Mouse (Mus musculus) heart, postnatal 10 days (tissue): ENCODE measurements at regions not wholly inside any gene's neighbourhood (a gene's known extent, or its start where the extent isn't known, plus 50 kb on each side); places are given as distances from the start of the nearest gene placed in this dataset.

Experiments
- DNase-seq, 2 experiments: peaks; one replicate each; pipeline ENCODE4 v3.0.0; 2021
- intact Hi-C: fragments of 180-260 bp; cut with DNase I; formaldehyde crosslinking; loops from one replicate; pipeline ENCODE4 v1.15.1; 2025

DNA sequence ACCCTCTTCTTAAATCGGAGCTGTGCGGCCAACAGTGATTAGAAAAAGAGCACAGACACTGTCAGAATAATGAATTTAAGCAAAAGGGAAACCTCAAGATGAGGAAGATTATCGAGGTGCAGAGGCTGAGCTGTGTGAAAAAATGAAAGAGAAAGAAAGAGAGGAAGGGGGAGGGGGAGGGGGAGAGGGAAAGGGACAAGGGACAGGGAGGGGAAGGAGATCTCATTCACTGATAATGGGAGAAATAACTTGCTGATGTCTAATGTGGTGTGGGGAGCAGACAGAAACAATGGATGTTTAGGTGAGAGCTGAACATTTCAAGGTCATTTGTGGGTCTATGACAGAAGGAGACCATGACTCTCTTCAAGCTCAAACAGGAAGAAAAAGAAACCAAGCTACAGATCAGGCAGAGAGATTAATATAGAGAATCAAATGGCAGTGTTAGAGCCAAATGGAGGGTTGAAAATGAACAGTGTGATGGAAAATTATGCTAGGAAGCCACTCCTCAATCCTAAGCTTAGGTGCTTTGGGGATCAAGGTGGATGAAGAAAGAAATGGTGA is 143.3 kb upstream of the Slco3a1 start:
- intact Hi-C loops: no loop called here
- DNase-seq: no peak

DNA sequence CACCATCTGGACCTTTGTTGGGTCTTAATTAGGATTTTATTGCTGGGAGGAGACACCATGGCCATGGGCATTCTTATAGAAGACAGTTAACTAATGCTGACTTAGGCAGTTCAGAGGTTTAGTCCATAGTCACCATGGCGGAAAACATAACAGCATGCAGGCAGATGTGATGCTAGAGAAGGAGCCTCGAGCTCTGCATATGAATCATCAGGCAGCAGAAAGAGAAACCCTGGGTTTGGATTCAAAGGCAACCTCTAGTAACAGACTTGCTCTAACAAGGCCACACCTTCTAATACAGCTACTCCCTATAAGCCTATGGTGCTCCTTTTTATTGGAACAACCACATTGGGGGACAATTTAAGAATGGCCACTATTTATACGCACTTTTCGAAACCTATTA is 141.7 kb upstream of the Slco3a1 start:
- intact Hi-C loops: no loop called here
- no peak for DNase-seq

DNA sequence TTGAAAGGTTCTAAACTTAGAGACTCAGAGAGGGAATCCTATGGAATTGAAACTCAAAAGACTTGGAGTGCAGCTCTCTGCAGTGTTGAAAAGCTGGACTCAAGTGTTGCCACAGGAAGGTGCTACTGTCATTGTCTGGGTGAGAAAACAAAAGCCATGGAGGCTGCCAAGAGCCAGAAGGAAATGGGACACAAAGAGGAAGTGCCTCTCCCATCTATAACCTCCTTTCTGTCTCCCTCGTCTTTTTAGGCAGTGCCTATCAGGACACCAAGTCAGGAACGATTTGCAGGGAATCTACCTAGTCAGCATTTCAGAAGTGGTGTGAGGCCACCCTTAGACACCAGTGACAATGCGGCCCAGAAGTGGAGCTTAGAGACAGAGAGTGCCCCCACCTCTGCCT is 138.5 kb upstream of the Slco3a1 start:
- intact Hi-C loops: no loop called here
- peak; percentile 8 to 12 for DNase-seq

DNA sequence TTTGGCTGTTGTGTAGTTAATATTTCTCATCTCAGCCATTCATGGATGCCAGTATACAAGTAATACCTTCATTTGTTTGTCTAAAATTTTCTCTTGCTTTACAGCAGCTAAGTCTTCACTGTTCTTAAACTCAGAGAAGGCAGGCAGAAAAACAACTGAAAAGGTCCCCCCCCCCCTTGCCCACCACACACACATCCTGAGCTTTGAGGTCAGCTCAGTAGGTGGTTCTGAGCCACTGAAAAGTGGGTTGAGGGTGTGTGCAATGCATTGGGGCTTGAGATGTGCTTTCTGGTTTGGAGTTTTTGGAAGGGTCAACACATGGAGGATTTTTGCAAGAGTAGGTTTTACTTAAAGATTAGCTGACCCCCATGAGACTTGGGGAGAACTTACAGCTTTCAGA is 136.1 kb upstream of the Slco3a1 start:
- intact Hi-C loops: no loop called here
- DNase-seq: no peak

DNA sequence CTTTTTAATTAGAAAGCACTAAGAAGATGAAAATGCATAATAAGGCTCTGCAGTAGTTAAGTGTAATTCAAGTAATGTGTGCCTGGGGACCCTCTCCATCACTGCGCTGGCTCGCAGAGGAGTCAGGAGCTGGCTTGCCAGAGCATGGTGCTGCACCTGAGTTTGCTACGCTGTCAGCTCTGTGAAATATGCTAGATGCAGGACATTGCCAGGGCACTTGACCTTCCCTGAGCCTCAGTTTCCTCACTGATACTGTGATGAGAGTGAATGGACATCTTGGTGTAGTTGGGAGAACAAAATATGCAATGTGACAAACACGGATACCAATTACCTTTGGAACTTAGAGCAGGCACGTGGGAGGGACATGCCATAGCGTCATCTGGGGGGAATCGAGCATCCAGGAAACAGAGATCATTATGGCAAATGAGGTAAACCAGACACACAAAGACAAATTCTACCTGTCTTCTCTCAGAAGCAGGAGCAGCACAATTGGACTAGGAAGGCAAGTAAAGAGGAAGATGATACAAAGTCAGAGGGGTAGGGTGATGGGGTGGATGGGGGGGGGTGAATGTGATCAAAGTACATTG is 133.6 kb upstream of the Slco3a1 start:
- no peak for DNase-seq
- intact Hi-C loops: no loop called here

DNA sequence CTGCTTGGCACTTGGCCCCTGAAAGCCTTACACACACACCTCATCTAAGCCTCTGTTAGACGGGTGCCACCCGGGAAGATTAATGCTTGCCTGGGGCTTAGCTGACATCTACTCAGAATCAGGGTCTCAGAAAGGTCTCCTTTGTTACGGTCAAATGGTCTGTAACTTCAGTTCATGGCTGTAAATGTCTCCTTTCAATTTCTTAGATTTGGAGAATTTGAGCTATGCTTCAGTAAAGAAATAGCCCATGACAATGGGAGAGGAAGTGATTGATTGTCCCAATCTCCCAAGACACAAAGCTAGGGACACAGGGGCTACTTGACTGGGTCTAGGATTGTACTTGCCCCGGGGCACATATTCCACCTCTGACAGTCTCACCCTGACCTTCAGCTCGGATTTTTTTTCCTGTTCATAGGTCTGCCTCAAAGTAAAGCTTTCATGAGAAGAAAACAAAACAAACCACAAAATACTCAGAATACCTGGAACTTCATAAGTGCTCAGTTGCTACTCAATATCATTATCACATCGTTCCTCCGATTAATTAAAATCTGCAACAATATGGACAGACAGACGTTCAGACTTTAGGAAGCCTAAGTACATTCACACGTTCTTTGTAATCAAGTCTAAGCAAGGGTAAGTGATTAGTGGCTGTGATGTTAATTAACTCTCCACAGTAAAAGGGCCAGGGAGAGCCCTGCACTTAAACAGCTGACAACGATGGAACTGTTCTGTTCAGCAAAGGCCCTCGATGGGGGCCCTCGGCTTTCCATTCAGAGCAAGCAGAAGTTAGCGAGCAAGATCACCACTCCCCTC is 132.9 kb upstream of the Slco3a1 start:
- DNase-seq: no peak
- intact Hi-C loops: no loop called here

DNA sequence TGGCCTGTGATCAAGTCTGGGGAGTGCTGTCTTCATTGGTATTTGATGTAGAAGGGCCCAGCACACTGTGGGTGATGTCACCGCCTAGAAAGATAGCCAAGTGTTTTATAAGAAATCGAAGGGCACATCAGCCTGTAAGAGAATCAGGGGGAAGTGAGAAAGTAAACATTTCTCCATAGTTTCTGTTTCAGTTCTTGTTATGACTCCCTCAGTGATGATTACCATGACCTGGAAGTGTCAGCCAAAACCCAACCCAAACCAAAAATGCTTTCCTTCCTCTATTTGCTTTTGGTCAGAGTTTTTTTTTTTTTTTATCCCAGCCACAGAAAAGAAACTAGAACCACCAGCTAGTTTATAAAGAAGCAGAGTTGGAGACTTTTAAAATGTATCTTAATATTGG is 129.4 kb upstream of the Slco3a1 start:
- intact Hi-C loops: no loop called here
- peak; percentile 4 to 31 for DNase-seq

DNA sequence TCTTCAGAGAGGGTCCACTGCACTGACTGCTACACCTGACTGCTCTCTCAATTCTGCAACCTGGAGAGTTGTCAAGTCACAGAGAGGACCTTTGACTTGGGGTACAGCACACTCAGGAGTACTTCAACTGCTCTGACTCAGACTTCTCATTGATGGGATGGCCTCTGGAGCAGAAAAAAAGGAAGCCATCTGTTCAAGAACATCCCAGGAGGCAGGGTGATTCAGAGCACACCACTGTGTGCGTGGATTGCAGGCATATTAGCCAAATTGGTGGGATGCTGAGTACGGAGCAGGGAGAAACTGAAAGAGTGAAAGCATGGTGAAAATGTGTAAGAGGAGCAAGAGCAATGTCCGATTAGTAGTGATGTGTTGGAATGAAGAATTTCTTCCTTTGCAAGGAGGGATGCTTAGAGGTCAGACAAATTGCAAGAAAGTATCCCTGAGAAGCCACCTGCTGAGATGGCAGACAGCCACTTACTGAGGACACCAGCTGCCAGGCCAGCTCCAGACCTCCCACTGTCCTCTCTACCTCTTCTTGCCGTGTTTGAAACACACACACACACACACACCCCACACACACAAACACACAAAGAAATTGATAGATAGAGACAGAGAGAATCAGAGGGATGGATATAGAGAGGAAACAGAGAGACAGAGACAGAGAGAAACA is 119.2 kb upstream of the Slco3a1 start:
- no peak for DNase-seq
- intact Hi-C loops: no loop called here

DNA sequence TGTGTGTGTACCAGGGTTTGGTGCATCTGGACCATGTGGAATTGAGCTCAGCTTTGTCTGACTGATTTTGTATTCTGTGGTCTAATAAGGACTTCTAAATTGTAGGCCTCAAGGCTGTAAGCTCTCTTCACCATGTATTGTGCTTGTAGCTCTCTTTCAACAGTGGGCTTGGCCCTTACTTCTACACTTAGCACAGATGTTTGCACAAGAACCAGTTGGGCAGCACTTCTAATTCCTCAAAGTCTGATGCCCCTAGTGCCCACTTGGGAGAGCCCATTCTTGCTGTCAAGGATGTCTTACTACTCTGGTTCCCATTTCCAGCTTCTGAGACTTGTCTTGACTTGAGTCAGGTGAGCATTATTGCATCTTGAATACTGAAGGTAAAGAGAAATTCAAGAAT is 114.5 kb upstream of the Slco3a1 start:
- intact Hi-C loops: no loop called here
- DNase-seq: no peak

DNA sequence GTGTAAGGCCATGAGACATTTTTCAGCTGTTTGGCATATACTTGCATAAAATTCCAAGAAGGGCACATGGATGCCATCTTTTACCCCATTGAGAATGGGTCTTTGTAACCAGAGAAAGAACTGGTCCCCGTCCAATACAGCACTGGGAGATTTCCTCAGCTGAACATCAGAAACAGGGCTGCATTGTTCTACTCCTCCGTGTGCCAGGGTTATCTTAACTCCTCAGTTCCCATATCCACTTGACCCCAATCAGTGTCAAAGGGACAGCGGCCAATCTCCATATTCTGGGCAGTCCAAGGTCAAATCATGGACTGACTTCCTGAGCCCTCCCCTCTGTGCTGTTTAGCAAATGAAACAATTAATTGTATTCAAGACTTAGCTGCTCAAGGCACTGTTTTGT is 112.5 kb upstream of the Slco3a1 start:
- peak in 1 of 2 experiments; percentile 11 for DNase-seq
- intact Hi-C loops: no loop called here

DNA sequence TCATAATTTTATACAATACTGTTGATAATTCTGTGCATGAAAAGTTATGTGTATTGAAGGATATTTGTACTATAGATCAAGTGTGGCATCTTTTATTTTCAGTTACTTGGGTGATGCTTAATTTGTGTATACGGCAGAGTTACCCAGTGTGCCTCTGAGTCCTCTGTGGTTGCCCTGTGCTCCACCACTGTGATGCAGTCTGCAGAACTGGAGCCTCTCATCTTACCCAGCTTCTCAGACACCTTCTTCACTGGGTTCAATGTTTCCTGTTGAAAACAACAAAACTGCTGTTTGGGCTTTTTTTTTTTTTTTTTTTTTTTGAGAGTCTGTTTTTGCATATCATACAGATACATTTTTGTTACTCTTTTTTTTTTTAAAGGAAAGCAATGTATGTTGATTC is 109.2 kb upstream of the Slco3a1 start:
- intact Hi-C loops: no loop called here
- no peak for DNase-seq

DNA sequence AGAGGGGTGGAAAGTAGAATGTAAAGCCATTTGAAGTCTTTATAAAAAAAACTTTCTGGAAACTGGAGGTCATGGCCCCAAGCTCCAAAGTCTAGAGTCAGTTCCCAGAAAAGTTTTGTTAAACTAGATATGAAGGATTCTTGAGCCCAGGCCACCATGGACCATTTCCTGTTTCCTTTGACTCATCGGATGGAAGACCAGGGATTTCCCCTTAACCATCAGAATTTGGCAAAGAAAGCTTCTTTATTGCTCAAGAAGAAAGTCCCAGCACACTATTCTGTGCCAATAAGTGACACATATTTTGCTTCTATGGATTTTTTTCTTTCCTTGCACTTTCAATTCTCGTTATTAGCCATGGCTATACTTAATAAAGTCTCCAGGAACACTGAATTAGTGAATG is 92.7 kb upstream of the Slco3a1 start:
- intact Hi-C loops: no loop called here
- DNase-seq: peak; percentile 49 to 50

DNA sequence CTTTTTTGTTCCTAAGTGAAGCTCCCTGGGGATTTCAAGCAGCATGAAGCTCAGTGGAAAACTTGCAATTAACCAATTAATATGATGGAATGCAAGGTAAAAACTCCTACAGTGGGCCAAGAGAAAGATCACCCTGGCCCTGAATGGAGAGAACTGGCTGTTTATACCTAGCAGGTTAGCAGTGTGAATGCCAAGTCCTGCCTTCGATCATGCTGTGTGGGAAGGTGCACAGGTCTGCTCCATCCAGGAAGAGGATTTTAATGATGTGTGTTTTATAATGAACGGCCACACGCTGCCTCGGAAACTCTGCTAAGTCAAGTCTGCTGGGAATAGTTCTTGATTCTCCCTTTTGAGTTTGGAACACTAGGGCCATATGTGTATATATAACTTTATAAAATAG is 85.6 kb upstream of the Slco3a1 start:
- DNase-seq: no peak
- intact Hi-C loops: no loop called here

DNA sequence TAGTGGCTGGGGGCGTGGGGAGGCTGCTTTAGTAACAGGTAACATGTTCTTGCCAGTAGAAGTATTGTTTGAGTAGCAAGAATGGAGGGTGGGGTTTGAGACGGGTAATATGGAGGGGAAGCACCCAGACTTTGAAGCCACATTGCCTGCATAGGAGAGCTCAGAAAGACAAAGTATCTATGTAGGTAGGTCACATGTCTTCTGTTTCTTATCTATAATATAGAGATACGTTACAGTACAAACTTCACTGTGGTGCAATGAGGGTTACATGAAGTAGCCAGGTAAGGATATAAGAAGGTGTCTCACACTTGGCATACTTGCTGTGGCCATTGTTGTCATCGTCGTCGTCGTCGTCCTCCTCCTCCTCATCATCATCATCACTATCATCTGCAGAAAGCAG is 77.6 kb upstream of the Slco3a1 start:
- intact Hi-C loops: no loop called here
- no peak for DNase-seq

DNA sequence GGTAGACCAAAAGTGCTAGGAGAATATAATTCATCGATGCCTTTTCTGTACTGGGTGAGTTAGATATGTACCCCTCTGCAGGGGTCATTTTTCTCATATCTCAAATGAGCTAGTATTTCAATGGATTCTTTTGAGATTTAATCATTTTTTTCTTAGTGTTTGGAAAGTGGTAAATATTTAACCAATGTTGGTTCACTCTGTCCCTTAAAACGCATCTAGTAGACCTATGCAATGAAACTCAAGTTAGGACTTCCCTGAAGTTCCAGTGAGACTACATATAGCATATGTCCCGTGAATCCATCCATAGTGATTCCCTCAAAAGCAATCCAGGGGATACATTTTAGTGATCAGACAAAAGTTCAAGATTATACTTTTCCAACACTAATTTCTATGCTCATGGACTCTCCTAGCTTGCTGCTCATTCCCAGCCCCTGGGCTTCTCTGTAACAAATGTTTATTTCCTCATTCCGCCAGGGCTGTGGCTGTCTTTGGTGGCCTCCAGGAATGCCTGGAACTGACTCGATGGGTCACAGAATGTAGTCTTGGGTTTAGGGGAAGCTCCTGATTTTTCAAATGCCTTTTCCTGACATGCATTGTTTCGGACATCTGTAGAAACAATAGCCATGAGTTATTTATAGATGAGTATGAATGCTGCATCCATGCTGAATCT is 74.4 kb upstream of the Slco3a1 start:
- intact Hi-C loops: no loop called here
- no peak for DNase-seq
